Mouse (Mus musculus): ENCODE measurements at regions not wholly inside any gene's neighbourhood (a gene's known extent, or its start where the extent isn't known, plus 50 kb on each side); places are given as distances from the start of the nearest gene placed in this dataset.
"Not testable (repeated sequence)": the region's sequence is repeated elsewhere in the genome, so short reads cannot be mapped to it uniquely, and the experiment has no call there.

GRCm38 (mm10) chr1:177501288-177501687 is 59.1 kb downstream of the Zbtb18 start:
- no peak for DNase-seq (ENCODE audit: low read depth, low spot score)

DNA sequence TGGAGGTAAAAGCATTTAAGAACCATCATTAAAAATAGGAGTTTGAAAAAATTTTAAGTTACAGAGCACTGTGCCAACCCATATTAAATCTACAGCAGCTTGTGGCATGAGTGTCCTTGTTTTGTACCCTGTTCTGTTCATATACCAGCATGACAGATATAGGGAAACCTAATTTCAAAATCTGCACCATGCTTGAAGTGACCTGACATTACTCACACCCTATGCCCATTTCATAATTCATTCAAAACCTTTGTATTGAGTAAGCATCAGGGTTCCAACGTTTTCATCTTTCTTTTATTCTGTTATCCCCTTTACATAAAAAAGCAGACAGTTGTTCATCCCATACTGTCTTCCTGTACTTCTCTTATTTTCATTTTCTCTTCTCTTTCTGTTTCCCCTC is 61.8 kb downstream of the Zbtb18 start:
- no peak for DNase-seq (ENCODE audit: low read depth, low spot score)

DNA sequence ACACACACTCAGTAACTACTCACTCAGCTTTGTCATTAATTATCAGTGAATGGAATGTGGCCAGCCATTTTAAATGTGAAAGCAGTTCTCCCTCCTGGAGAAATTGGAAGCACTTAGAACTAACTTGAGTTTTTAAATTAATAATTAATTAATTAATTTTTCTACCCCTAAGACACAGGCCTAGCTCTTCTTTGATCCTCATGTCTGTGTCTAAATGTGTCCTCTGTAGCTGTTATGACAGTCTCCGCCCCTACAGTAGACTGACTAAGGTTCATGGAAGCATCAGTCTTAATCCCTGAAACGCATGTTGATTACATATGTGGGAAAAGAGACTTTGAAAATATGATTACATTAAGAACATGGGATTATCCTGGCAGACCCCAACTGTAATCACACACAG is 62.6 kb downstream of the Zbtb18 start:
- no peak for DNase-seq (ENCODE audit: low read depth, low spot score)

- DNase-seq (ENCODE audit: low read depth, low spot score) = not testable (repeated sequence)
Observed at GRCm38 (mm10) chr1:177507398-177507797, 65.2 kb downstream of the Zbtb18 start.

DNA sequence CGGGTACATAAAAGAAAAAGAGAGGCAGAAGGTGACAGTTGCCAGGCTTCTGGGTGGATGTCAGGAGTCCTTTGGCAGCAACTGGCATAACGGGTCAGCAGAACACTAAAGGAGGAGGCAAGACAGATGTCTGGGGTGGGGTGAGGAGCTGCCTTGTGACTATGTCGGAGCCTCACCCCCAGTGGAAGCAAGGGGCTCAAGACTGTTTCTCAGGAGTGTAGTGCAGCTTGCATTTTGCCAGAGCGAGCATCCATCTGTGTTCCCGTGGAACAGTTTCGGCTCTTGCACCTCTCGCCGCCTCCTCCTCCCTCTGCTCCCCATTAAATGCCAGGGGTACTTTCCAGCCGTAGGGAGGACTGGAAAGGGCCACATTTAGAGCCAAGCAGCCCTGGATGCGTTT is 67.6 kb downstream of the Zbtb18 start:
- no peak for DNase-seq (ENCODE audit: low read depth, low spot score)

- DNase-seq (ENCODE audit: low read depth, low spot score) = no peak
Observed at GRCm38 (mm10) chr1:177512116-177512515, 70.0 kb downstream of the Zbtb18 start.

DNA sequence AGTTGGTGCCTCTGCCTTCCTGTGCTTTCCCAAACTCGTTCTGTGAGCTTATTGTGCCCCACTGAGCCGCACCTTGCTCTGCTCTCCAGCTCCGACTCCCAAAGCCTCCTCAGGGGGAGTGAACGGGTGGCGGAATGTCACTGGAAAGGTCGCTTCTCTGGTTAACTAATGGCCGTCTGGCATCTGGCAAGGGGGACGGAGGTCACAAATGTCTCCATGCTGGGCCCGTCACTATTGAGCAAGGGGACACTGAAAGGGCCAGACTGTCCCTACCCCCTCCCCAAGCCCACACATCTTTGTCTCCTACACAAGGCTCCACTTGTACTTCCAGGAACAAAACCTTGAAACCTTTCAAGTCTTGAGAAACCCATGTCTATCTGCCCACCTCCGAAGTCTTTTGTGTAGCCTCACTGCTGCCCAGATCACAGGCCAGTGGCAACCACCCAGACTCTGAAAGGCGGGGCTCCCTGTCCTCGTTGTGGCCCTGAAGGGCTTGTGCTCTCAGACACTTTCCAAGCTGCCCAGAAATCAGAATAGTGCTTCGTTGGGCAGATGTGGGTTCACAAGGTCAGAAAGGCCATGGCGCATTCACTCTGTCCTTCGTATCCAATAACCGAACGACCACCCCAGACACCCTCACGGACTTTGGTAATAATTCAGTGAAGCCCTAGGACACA is 75.9 kb downstream of the Zbtb18 start:
- no peak for DNase-seq (ENCODE audit: low read depth, low spot score)

- DNase-seq (ENCODE audit: low read depth, low spot score) = no peak
Observed at GRCm38 (mm10) chr1:177518897-177519513, 76.9 kb downstream of the Zbtb18 start.

DNA sequence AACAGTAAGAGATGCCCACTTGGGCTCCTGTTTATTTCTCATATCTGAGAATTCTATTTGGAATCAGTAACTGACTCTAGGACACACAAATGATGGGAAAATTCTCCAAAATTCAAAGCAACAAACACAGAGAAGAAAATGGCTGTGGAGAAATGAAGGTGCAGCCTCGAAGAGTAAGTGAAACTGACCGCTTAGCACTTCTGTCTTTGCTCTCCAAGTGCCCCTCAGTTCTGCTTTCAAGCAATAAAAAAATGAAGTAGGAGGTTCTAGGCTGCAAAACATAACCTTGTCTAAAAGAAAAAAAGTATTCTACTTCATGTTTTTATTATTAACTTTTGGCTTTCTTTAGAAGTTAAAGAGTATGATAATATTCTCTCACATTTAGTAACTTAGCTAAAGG is 79.0 kb downstream of the Zbtb18 start:
- no peak for DNase-seq (ENCODE audit: low read depth, low spot score)

- no peak for DNase-seq (ENCODE audit: low read depth, low spot score)
Observed at GRCm38 (mm10) chr1:177525141-177525540, 83.0 kb downstream of the Zbtb18 start.

- no peak for DNase-seq (ENCODE audit: low read depth, low spot score)
Observed at GRCm38 (mm10) chr1:177531791-177532190, 89.6 kb downstream of the Zbtb18 start.

GRCm38 (mm10) chr1:177532656-177533055 is 90.5 kb downstream of the Zbtb18 start:
- no peak for DNase-seq (ENCODE audit: low read depth, low spot score)

DNA sequence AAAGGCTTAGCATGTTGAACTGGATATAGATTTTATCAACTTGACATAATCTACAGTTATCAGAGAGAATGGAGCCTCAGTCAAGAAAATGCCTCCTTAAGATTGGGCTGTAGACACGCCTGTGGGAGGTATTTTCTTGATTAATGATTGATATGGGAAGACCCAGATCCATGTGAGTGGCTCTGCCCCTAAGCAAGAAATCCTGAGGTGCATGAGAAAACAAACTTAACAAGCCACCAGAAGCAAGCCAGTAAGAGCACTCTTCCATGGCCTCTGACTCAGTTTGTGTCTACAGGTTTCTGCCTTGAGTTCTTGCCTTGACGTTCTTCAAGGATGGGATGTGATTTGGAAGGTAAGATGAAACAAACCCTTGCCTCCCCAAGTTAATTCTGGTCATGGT is 91.2 kb downstream of the Zbtb18 start:
- no peak for DNase-seq (ENCODE audit: low read depth, low spot score)

DNA sequence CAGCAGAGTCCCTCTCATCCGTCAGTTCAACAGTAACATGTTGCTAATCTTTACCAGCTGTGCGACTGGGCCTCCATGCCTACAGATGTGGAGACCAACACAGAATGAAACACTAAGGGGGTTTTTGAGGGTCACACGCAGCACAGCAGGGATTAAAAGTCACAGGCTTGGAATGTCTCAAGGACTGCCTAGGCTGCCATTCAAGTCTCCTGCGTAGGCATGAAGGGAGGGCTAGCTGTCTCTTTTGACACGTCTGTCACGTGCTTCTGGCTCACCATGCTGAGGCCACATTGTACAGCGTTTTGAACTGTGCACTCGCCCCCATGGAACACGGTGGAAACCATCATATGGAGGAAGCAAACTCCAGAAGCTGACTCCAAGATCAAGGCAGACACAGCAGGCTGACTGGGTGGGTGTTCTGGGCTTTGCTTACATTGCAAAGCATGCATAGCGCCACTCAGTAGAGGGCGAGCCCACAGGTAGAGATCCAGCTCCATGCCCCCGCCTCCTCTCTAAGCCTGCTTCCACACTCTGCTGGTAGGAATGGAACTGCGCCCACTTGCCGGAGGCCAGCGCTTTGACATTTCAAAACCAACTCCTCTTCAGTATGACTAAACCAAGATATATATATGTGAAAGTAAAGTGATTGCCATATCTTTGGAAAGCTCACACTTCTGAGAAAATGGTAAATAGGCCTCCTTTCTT is 103.0 kb downstream of the Zbtb18 start:
- no peak for DNase-seq (ENCODE audit: low read depth, low spot score)

DNA sequence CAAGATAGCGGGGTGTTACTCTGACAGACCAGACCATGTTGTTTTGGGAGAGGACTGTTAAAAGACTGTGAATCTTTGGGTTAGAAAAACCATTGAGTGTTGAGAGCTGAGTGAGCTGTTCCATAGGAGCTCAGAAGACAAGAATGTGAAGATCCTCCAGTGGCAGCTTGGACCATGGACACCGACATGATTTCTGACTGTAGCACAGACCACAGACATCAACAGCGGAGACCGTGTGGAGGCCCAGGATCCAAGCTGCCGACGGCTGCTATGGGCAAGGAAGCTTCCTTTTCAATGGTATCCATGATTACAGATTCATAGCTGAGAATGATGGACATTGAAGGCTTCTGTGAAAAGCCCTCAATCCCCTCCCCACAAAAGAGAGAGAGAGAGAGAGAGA is 105.6 kb downstream of the Zbtb18 start:
- DNase-seq (ENCODE audit: low read depth, low spot score) = no peak

GRCm38 (mm10) chr1:177555471-177556291 is 113.5 kb downstream of the Zbtb18 start:
- DNase-seq (ENCODE audit: low read depth, low spot score) = no peak

DNA sequence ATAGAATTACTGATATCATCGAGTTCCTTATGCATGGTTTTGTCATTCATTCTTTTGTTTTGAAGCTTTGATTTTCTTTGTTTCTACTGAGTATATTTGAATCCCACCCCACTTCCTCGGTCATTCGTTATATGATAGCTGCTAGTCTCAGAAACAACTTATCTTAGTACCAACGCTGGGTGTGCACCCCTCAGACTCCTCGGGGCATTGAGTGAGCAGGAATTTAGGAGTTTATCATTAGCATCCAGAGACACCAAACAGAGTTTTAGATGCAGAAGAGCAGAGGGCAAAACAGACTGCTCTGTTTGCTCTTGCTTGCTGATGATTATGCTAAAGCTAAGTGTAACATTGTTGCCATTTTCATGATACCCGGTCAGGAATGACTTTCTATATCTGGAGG is 115.3 kb downstream of the Zbtb18 start:
- no peak for DNase-seq (ENCODE audit: low read depth, low spot score)

GRCm38 (mm10) chr1:177557856-177558255 is 115.7 kb downstream of the Zbtb18 start:
- DNase-seq (ENCODE audit: low read depth, low spot score) = no peak

GRCm38 (mm10) chr1:177561716-177562588 is 119.8 kb downstream of the Zbtb18 start:
- DNase-seq (ENCODE audit: low read depth, low spot score) = no peak

GRCm38 (mm10) chr1:177562589-177562912 is 120.4 kb downstream of the Zbtb18 start:
- no peak for DNase-seq (ENCODE audit: low read depth, low spot score)

GRCm38 (mm10) chr1:177565678-177566077 is 123.5 kb downstream of the Zbtb18 start:
- no peak for DNase-seq (ENCODE audit: low read depth, low spot score)
